In the genomic region with DNA sequence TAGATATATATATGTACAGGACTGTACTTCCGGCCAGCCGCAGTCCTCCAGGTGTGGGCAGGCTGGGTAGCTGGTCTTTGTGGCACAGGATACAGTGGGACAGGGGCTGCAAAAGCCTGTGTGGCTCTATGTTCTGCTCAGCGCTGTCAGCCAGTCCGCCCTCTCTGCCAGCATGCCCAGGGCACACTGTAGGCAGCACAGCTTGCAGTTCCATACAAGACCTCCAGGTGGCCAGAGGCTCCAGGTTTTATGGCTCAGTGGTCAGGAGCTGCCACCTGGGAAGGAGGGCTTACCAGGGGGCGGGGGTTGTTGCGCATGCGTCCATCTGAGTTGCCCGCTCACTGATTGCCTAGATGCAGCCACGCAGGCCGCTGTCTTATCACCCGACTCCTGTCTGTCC, we compare ENCODE assay signal across 9 mouse cellular contexts. TPM values are rescaled to one million over a fixed set of nuclear protein-coding genes. Genes with fewer than 3 reads are reported as not detected.
DNase-seq lines count a peak whose midpoint lies in the region; ATAC-seq and TF ChIP-seq lines count a peak whose summit lies in the region.
"Had no signal": no experiment of that assay in that cellular context is flagged by ENCODE, and none has a peak within 500 bp of the region (broad histone marks: within the 10 kb centered on the region; RNA-seq: fewer than 3 reads in every experiment).

No protein-coding gene starts in this region.

- intact Hi-C loops in heart, postnatal 36 days (cut with DNase I), result no loop called here

- peak; percentile 44 for DNase-seq in kidney, adult 9 months
- no peak for DNase-seq in kidney, adult 18-20 months
- peak; percentile 96 for DNase-seq in ES-E14 (ENCODE audit: low read depth, low spot score)
- DNase-seq in embryonic facial prominence, embryonic 10.5 days (ENCODE audit: low spot score), result peak; percentile 59
- DNase-seq in layer of hippocampus, postnatal 10 days (ENCODE audit: low spot score in 2 of 2), result no peak
- no peak for DNase-seq in heart, postnatal 36 days
- DNase-seq in heart, adult 11 months, result no peak

- H3K27me3 ChIP-seq in embryonic facial prominence, embryonic 10.5 days (replicated peaks; ENCODE audit: low read depth, poor library complexity, severe bottlenecking), result no peaks in the 10 kb centered on the region
- H3K27me3 ChIP-seq: liver, embryonic 15.5 days had no signal

- H3K4me3 ChIP-seq in ES-E14 (ENCODE audit: insufficient read depth in 1 of 2, low read depth in 1 of 2, low read length in 2 of 2, poor library complexity in 1 of 2, severe bottlenecking in 1 of 2), result peak overlapping the region; percentile 49 to 55
- H3K4me3 ChIP-seq in embryonic facial prominence, embryonic 10.5 days, result 0 out of 2 replicates have a peak overlapping the region, but pooled peaks have one; percentile 8
- H3K4me3 ChIP-seq: liver, embryonic 15.5 days had no signal

- H3K27ac ChIP-seq in ES-E14 (ENCODE audit: insufficient read depth, low read depth, low read length, poor library complexity, severe bottlenecking), result no peak overlapping the region
- no peak overlapping the region for H3K27ac ChIP-seq in embryonic facial prominence, embryonic 10.5 days (replicated peaks)
- H3K27ac ChIP-seq: liver, embryonic 15.5 days had no signal

- H3K36me3 ChIP-seq in ES-E14 (ENCODE audit: control insufficient read depth, insufficient read depth, low read length, poor library complexity, severe bottlenecking), result no peaks in the 10 kb centered on the region
- peaks cover 4% of the 10 kb centered on the region; the same call in 1 of the 2 replicates for H3K36me3 ChIP-seq in embryonic facial prominence, embryonic 10.5 days (replicated peaks)
- H3K36me3 ChIP-seq: liver, embryonic 15.5 days had no signal

- peak; percentile 51 for ATAC-seq in megakaryocyte-erythroid progenitor cell, adult 5-6 weeks (replicated peaks; ENCODE audit: low FRiP score, low TSS enrichment, poor library complexity, severe bottlenecking)

- H3K9me3 ChIP-seq in ES-E14 (ENCODE audit: control insufficient read depth, insufficient read depth, low read depth, low read length), result no peaks in the 10 kb centered on the region
- H3K9me3 ChIP-seq in embryonic facial prominence, embryonic 10.5 days, result no peaks in the 10 kb centered on the region
- H3K9me3 ChIP-seq: liver, embryonic 15.5 days had no signal

- peaks cover 7 to 13% of the 10 kb centered on the region in 2 experiments; a peak in 2 of 4 replicates for H3K4me1 ChIP-seq in ES-E14 (ENCODE audit: control insufficient read depth in 2 of 2, insufficient read depth in 2 of 2, low read length in 2 of 2, poor library complexity in 1 of 2)
- peaks cover 6% of the 10 kb centered on the region for H3K4me1 ChIP-seq in embryonic facial prominence, embryonic 10.5 days

- WGBS in embryonic facial prominence, embryonic 10.5 days, result 47% methylated on average over 11 of the region's 11 CpGs

- H3K9ac ChIP-seq in ES-E14 (ENCODE audit: insufficient read depth, low read depth, low read length, poor library complexity, severe bottlenecking), result peak overlapping the region; percentile 46; the same call in 1 of the 2 replicates
- H3K9ac ChIP-seq: liver, embryonic 15.5 days had no signal

- in situ Hi-C loops in ES-E14 (cut with MboI; ENCODE audit: low sequenced_read_pairs in 2 of 2, unreplicated experiment in 2 of 2), result no loop called here

TF ChIP-seq in ES-E14, 5 proteins besides CTCF, POLR2A, EP300 and RAD21:
- TF ChIP-seq ZC3H11A (IDR thresholded peaks at IDR 0.05; ENCODE audit: borderline replicate concordance, low read depth, low read length) (no peak), CHD2 (IDR thresholded peaks at IDR 0.05; ENCODE audit: low read depth, low read length) (no peak), ZNF384 (IDR thresholded peaks at IDR 0.05; ENCODE audit: low read depth, low read length) (no peak), MAFK (IDR thresholded peaks at IDR 0.05; ENCODE audit: insufficient read depth, low read depth, low read length) (no peak), HCFC1 (IDR thresholded peaks at IDR 0.05; ENCODE audit: borderline replicate concordance, insufficient read depth, low read length) (no peak)

RNA-seq across cellular contexts. Expression of a gene that starts 5.7 kb away (rescaled TPM):
- 29.8 and 35.7 TPM in 2 replicates for total RNA-seq in ES-E14 (2012; rRNA removed)
- polyA plus RNA-seq in embryonic facial prominence, embryonic 10.5 days (2016; fragmentation: Nextera tagmentation; extraction: Ambion mirVana), result 2.4 and 3.4 TPM in 2 replicates
- total RNA-seq in megakaryocyte-erythroid progenitor cell, adult 5-6 weeks (2014; fragmentation: Nextera tagmentation), result 9.9 and 11.8 TPM in 2 replicates
- 13.9 and 15.2 TPM in 2 replicates for total RNA-seq in megakaryocyte-erythroid progenitor cell, adult 5-6 weeks (2017)
- total RNA-seq in layer of hippocampus, postnatal 10 days (2021), result 10 to 100 TPM; 16.1 to 19.1 TPM
- total RNA-seq in heart, postnatal 36 days (2021), result 10 to 100 TPM; 85.6 to 89.1 TPM

RNA-seq across cellular contexts. Expression of a gene that starts 29.7 kb away (rescaled TPM):
- total RNA-seq in ES-E14 (2012; rRNA removed), result 16.5 and 23.5 TPM in 2 replicates
- polyA plus RNA-seq in embryonic facial prominence, embryonic 10.5 days (2016; fragmentation: Nextera tagmentation; extraction: Ambion mirVana), result 66.3 and 68.6 TPM in 2 replicates
- 13.2 and 13.5 TPM in 2 replicates for total RNA-seq in megakaryocyte-erythroid progenitor cell, adult 5-6 weeks (2014; fragmentation: Nextera tagmentation)
- total RNA-seq in megakaryocyte-erythroid progenitor cell, adult 5-6 weeks (2017), result 7.6 and 10.0 TPM in 2 replicates
- total RNA-seq in layer of hippocampus, postnatal 10 days (2021), result 10 to 100 TPM; 31.9 to 33.4 TPM
- 10 to 100 TPM; 17.7 to 22.5 TPM for total RNA-seq in heart, postnatal 36 days (2021)

RNA-seq across cellular contexts. Expression of a gene that starts 56.6 kb away (rescaled TPM):
- total RNA-seq in ES-E14 (2012; rRNA removed), result 7.9 and 10.3 TPM in 2 replicates
- polyA plus RNA-seq in embryonic facial prominence, embryonic 10.5 days (2016; fragmentation: Nextera tagmentation; extraction: Ambion mirVana), result 1.8 and 2.2 TPM in 2 replicates
- 1.2 TPM in 1 of 2 replicates, not detected in the other for total RNA-seq in megakaryocyte-erythroid progenitor cell, adult 5-6 weeks (2014; fragmentation: Nextera tagmentation)
- not detected in 2 replicates for total RNA-seq in megakaryocyte-erythroid progenitor cell, adult 5-6 weeks (2017)
- 100 to 1,000 TPM; 648 to 749 TPM for total RNA-seq in layer of hippocampus, postnatal 10 days (2021)
- total RNA-seq in heart, postnatal 36 days (2021), result 1 to 10 TPM; 1.5 to 1.7 TPM

RNA-seq across cellular contexts. Expression of a gene that starts 57.4 kb away (rescaled TPM):
- 45.3 and 48.1 TPM in 2 replicates for total RNA-seq in ES-E14 (2012; rRNA removed)
- polyA plus RNA-seq in embryonic facial prominence, embryonic 10.5 days (2016; fragmentation: Nextera tagmentation; extraction: Ambion mirVana), result 47.7 and 51.6 TPM in 2 replicates
- total RNA-seq in megakaryocyte-erythroid progenitor cell, adult 5-6 weeks (2014; fragmentation: Nextera tagmentation), result 73.3 and 79.3 TPM in 2 replicates
- total RNA-seq in megakaryocyte-erythroid progenitor cell, adult 5-6 weeks (2017), result 99.5 and 126 TPM in 2 replicates
- 10 to 100 TPM; 42.5 to 46.8 TPM for total RNA-seq in layer of hippocampus, postnatal 10 days (2021)
- 10 to 100 TPM; 27.2 to 28.4 TPM for total RNA-seq in heart, postnatal 36 days (2021)

Comparison
In these comparisons a context has a peak if more than half of its experiments do, and no peak if none do; other contexts are left out.
1. DNase-seq: peak in kidney, adult 9 months (single experiment), ES-E14 (single experiment) and embryonic facial prominence, embryonic 10.5 days (single experiment); none in kidney, adult 18-20 months (single experiment), layer of hippocampus, postnatal 10 days (0 of 2), heart, postnatal 36 days (0 of 2) and heart, adult 11 months (single experiment).
2. RNA of a gene that starts 56.6 kb away (total RNA-seq): 648 to 749 TPM in layer of hippocampus, postnatal 10 days; 7.9 to 10.3 TPM in ES-E14, 1.5 to 1.7 TPM in heart, postnatal 36 days and 1.2 TPM in megakaryocyte-erythroid progenitor cell, adult 5-6 weeks; every median in the first group is over 10 times any median in the second.